Mouse (Mus musculus): ENCODE measurements around the gene Zmynd15.
"Not testable (repeated sequence)": the region's sequence is repeated elsewhere in the genome, so short reads cannot be mapped to it uniquely, and the experiment has no call there.

DNA sequence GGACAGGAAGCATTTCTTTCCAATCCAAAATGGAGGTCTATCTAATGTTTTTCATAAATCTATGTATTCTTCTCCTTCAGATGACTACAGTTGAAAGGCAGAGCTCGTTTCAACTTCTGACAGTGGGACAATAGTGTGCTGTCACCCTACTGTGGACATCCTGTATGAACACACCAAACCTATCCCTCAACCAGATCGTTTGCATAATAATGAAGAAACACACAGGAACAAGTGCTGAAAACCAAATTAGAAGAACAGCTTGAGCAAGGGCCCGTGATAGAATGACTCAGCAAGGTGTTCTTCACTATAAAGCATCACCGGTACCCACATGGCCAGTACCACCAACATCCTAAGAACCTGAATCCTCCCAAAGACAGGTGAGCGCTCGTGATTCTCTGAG, 32.6 kb upstream of the Zmynd15 start:
- not testable (repeated sequence) for TF ChIP-seq CTCF, EP300 (IDR thresholded peaks at IDR 0.05)

Data from lung, postnatal 0 days (tissue).